Mouse (Mus musculus): ENCODE data around the gene Gm10663. TPM values are rescaled to one million over a fixed set of nuclear protein-coding genes. Genes with fewer than 3 reads are reported as not detected.

Gm10663 gene
- not detected for polyA plus RNA-seq (2015; fragmentation: Illumina TruSeq; extraction: RNeasy Lipid Tissue Mini Kit (QIAGEN cat#74804); ENCODE audit: low read depth, low replicate concordance)

DNA sequence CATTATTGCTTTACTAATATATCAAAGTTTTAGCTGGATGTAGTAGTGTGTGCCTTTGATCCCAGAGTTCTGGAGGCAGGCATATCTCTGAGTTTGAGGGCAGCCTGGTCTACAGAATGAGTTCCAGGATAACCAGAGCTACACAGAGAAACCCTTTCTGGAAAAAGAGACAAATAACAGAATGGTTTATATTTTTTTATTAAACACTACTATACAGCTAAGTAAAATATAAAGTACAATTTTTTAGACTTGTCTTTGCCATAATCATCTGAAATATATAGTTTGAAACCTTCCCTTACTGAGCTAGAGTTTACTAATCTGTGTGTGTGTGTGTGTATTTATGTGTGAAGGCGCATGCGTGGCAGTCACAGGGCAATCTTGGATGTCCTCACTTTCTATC is at the start of gene Gm10663:
Gene Gm10663 (plus strand): TSS at position 301 of the 400 bp plus-strand sequence.

DNA sequence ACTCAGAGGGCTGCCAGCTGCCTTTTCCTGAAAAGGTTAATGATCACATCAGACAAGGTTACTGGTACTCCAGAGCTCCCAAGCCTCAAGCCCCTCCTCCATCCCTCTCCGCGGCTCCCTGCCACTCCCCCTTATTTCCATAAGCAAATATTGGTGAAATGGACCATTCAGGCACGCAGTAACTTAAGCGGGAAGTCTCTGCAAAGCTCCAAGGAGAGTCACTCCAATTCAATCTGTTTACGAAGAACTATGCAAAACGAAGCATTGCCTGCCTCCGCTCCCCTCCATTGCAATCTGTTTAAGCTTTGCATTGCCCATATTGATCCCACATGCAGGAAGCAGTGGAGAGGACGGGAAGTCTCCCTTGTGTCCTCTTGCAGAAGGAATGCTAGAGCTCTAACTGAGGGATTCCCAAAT is 37.7 kb upstream of the Gm10663 start, which contains the start of gene Apela:
Gene Apela (minus strand): TSS at position 220 of the 417 bp plus-strand sequence.

Other genes with a start within 250 kb of the Gm10663 start
- gene Klhl2, start 225.0 kb upstream of the Gm10663 start, polyA plus RNA-seq (2015; fragmentation: Illumina TruSeq; extraction: RNeasy Lipid Tissue Mini Kit (QIAGEN cat#74804); ENCODE audit: low read depth, low replicate concordance): 119 TPM
- 38.8 TPM for gene Tmem192, start 127.8 kb upstream of the Gm10663 start, polyA plus RNA-seq (2015; fragmentation: Illumina TruSeq; extraction: RNeasy Lipid Tissue Mini Kit (QIAGEN cat#74804); ENCODE audit: low read depth, low replicate concordance)
- not detected for gene Trim75, start 87.2 kb upstream of the Gm10663 start, polyA plus RNA-seq (2015; fragmentation: Illumina TruSeq; extraction: RNeasy Lipid Tissue Mini Kit (QIAGEN cat#74804); ENCODE audit: low read depth, low replicate concordance)
- not detected for gene Trim61, start 56.5 kb upstream of the Gm10663 start, polyA plus RNA-seq (2015; fragmentation: Illumina TruSeq; extraction: RNeasy Lipid Tissue Mini Kit (QIAGEN cat#74804); ENCODE audit: low read depth, low replicate concordance)
- gene Trim60, start 56.4 kb upstream of the Gm10663 start, polyA plus RNA-seq (2015; fragmentation: Illumina TruSeq; extraction: RNeasy Lipid Tissue Mini Kit (QIAGEN cat#74804); ENCODE audit: low read depth, low replicate concordance): not detected
- gene Apela, start 37.7 kb upstream of the Gm10663 start, polyA plus RNA-seq (2015; fragmentation: Illumina TruSeq; extraction: RNeasy Lipid Tissue Mini Kit (QIAGEN cat#74804); ENCODE audit: low read depth, low replicate concordance): not detected
- not detected for gene BC030870, start 54.5 kb downstream of the Gm10663 start, polyA plus RNA-seq (2015; fragmentation: Illumina TruSeq; extraction: RNeasy Lipid Tissue Mini Kit (QIAGEN cat#74804); ENCODE audit: low read depth, low replicate concordance)